In genomic region chr10:6495081-6495480, GRCm38 (mm10) we compare ENCODE assay signal across 31 mouse cellular contexts.
DNase-seq lines count a peak whose midpoint lies in the region; ATAC-seq and TF ChIP-seq lines count a peak whose summit lies in the region.
"Had no signal": no experiment of that assay in that cellular context is flagged by ENCODE, and none has a peak within 500 bp of the region (broad histone marks: within the 10 kb centered on the region; RNA-seq: fewer than 3 reads in every experiment).

No protein-coding gene starts in this region.

- WGBS in hindbrain, postnatal 0 days = 59% methylated on average over 3 of the region's 3 CpGs
- 76% methylated on average over 3 of the region's 3 CpGs for WGBS in hindbrain, embryonic 12.5 days

- H3K36me3 ChIP-seq in hindbrain, postnatal 0 days (ENCODE audit: insufficient read depth, low read length) = no peaks in the 10 kb centered on the region
- no peaks in the 10 kb centered on the region for H3K36me3 ChIP-seq in hindbrain, embryonic 12.5 days
- H3K36me3 ChIP-seq: embryonic facial prominence, embryonic 12.5 days; embryonic facial prominence, embryonic 15.5 days; G1E; heart, embryonic 12.5 days; heart, embryonic 15.5 days; hindbrain, embryonic 10.5 days; hindbrain, embryonic 15.5 days had no signal

- H3K27me3 ChIP-seq in hindbrain, postnatal 0 days (ENCODE audit: insufficient read depth, low read length) = no peaks in the 10 kb centered on the region
- H3K27me3 ChIP-seq in hindbrain, embryonic 12.5 days = no peaks in the 10 kb centered on the region
- H3K27me3 ChIP-seq: CH12.LX; embryonic facial prominence, embryonic 12.5 days; embryonic facial prominence, embryonic 15.5 days; heart, embryonic 12.5 days; heart, embryonic 15.5 days; hindbrain, embryonic 15.5 days had no signal

- peak; percentile 65; the same call in 1 of the 2 replicates for ATAC-seq in hindbrain, postnatal 0 days
- no peak for ATAC-seq in hindbrain, embryonic 12.5 days (ENCODE audit: low FRiP score)
- ATAC-seq: activated CD4-positive, CD25-positive, alpha-beta regulatory T cell, adult 4 months; forebrain, embryonic 14.5 days; forebrain, postnatal 0 days; inflammation-experienced regulatory T-cells, adult 6 months; intestine, embryonic 16.5 days had no signal

- DNase-seq in cerebellum, postnatal 14 days = peak; percentile 37 to 66
- no peak for DNase-seq in cerebellum, postnatal 4 days (ENCODE audit: low spot score in 2 of 2)
- peak; percentile 42 for DNase-seq in hindbrain, postnatal 0 days (ENCODE audit: low spot score)
- DNase-seq in retina, embryonic 14.5 days (ENCODE audit: low spot score) = peak; percentile 7
- DNase-seq in retina, postnatal 1 day = no peak
- DNase-seq in right cerebral cortex, adult 18-20 months = no peak
- DNase-seq: adrenal gland, adult 8-10 months; adrenal gland, postnatal 25 days; B cell, adult 2 months; cerebellum, adult 11 months; cerebellum, adult 8-10 months; forebrain, postnatal 0 days; gastrocnemius, adult 2 months; gastrocnemius, postnatal 14 days; heart, adult 18-20 months; heart, postnatal 10 days; heart, postnatal 36 days; kidney, adult 18-20 months had no signal

- H3K9ac ChIP-seq in hindbrain, postnatal 0 days (replicated peaks; ENCODE audit: low read length) = no peak overlapping the region
- no peak overlapping the region for H3K9ac ChIP-seq in hindbrain, embryonic 12.5 days
- H3K9ac ChIP-seq: embryonic facial prominence, embryonic 12.5 days; embryonic facial prominence, embryonic 15.5 days; forebrain, postnatal 0 days; heart, embryonic 12.5 days; heart, embryonic 15.5 days; hindbrain, embryonic 15.5 days had no signal

- TF ChIP-seq CTCF in hindbrain, postnatal 0 days (IDR thresholded peaks at IDR 0.05; ENCODE audit: low read depth) = no peak

- H3K27ac ChIP-seq in hindbrain, postnatal 0 days = no peak overlapping the region
- H3K27ac ChIP-seq in hindbrain, embryonic 12.5 days = no peak overlapping the region
- H3K27ac ChIP-seq: embryonic facial prominence, embryonic 12.5 days; embryonic facial prominence, embryonic 15.5 days; gastrocnemius, adult 2 months; heart, embryonic 15.5 days; hindbrain, embryonic 10.5 days; hindbrain, embryonic 15.5 days had no signal

- H3K4me2 ChIP-seq in hindbrain, postnatal 0 days (ENCODE audit: low read depth, low read length) = no peak overlapping the region
- H3K4me2 ChIP-seq in hindbrain, embryonic 12.5 days (replicated peaks) = no peak overlapping the region
- H3K4me2 ChIP-seq: embryonic facial prominence, embryonic 12.5 days; embryonic facial prominence, embryonic 15.5 days; heart, embryonic 12.5 days; heart, embryonic 15.5 days; hindbrain, embryonic 15.5 days had no signal

- no peaks in the 10 kb centered on the region for H3K4me1 ChIP-seq in hindbrain, postnatal 0 days (ENCODE audit: insufficient read depth, low read length)
- no peaks in the 10 kb centered on the region for H3K4me1 ChIP-seq in hindbrain, embryonic 12.5 days
- H3K4me1 ChIP-seq: embryonic facial prominence, embryonic 12.5 days; embryonic facial prominence, embryonic 15.5 days; heart, embryonic 12.5 days; heart, embryonic 15.5 days; hindbrain, embryonic 10.5 days; hindbrain, embryonic 15.5 days had no signal

- no peak overlapping the region for H3K4me3 ChIP-seq in hindbrain, postnatal 0 days (ENCODE audit: low read length)
- no peak overlapping the region for H3K4me3 ChIP-seq in hindbrain, embryonic 12.5 days
- H3K4me3 ChIP-seq: embryonic facial prominence, embryonic 12.5 days; embryonic facial prominence, embryonic 15.5 days; gastrocnemius, adult 2 months; heart, embryonic 12.5 days; heart, embryonic 15.5 days; hindbrain, embryonic 10.5 days; hindbrain, embryonic 15.5 days had no signal

- H3K9me3 ChIP-seq in hindbrain, postnatal 0 days (ENCODE audit: low read length) = no peaks in the 10 kb centered on the region
- H3K9me3 ChIP-seq in hindbrain, embryonic 12.5 days (replicated peaks) = no peaks in the 10 kb centered on the region
- H3K9me3 ChIP-seq: embryonic facial prominence, embryonic 12.5 days; embryonic facial prominence, embryonic 15.5 days; G1E; heart, embryonic 12.5 days; heart, embryonic 15.5 days; hindbrain, embryonic 10.5 days; hindbrain, embryonic 15.5 days had no signal

Comparison
In these comparisons a context has a peak if more than half of its experiments do, and no peak if none do; other contexts are left out.
1. DNase-seq: peak in cerebellum, postnatal 14 days (2 of 2), hindbrain, postnatal 0 days (single experiment) and retina, embryonic 14.5 days (single experiment); none in cerebellum, postnatal 4 days (0 of 2), retina, postnatal 1 day (single experiment) and right cerebral cortex, adult 18-20 months (single experiment).